Mouse (Mus musculus): ENCODE data around the gene Nfil3.
A peak's percentile ranks its signal among the peaks of the same experiment; 100 is the strongest.

The Nfil3 gene

GRCm38 (mm10) chr13:52980951-52981421 is at the start of gene Nfil3:
Gene Nfil3, minus strand, starts transcription at chr13:52981073.
- peak; percentile 85 for DNase-seq (ENCODE audit: low spot score)

GRCm38 (mm10) chr13:53024285-53024684 is 43.4 kb upstream of the Nfil3 start:
- DNase-seq (ENCODE audit: low spot score), result no peak

- no peak for DNase-seq (ENCODE audit: low spot score)
Measured at GRCm38 (mm10) chr13:53020282-53020681, 39.4 kb upstream of the Nfil3 start.

- DNase-seq (ENCODE audit: low spot score), result peak; percentile 59
Measured at GRCm38 (mm10) chr13:53019532-53019931, 38.7 kb upstream of the Nfil3 start.

GRCm38 (mm10) chr13:53018976-53019375 is 38.1 kb upstream of the Nfil3 start:
- DNase-seq (ENCODE audit: low spot score), result no peak

- DNase-seq (ENCODE audit: low spot score), result no peak
Measured at GRCm38 (mm10) chr13:53017983-53018382, 37.1 kb upstream of the Nfil3 start.

GRCm38 (mm10) chr13:53017117-53017516 is 36.2 kb upstream of the Nfil3 start:
- no peak for DNase-seq (ENCODE audit: low spot score)

- DNase-seq (ENCODE audit: low spot score), result no peak
Measured at GRCm38 (mm10) chr13:53011426-53011825, 30.6 kb upstream of the Nfil3 start.

- peak; percentile 65 for DNase-seq (ENCODE audit: low spot score)
Measured at GRCm38 (mm10) chr13:53008489-53009184, 27.8 kb upstream of the Nfil3 start.

GRCm38 (mm10) chr13:53007781-53008180 is 26.9 kb upstream of the Nfil3 start:
- DNase-seq (ENCODE audit: low spot score), result no peak

GRCm38 (mm10) chr13:53003286-53003685 is 22.4 kb upstream of the Nfil3 start:
- no peak for DNase-seq (ENCODE audit: low spot score)

- DNase-seq (ENCODE audit: low spot score), result no peak
Measured at GRCm38 (mm10) chr13:53001511-53001935, 20.6 kb upstream of the Nfil3 start.

- DNase-seq (ENCODE audit: low spot score), result no peak
Measured at GRCm38 (mm10) chr13:53000481-53000880, 19.6 kb upstream of the Nfil3 start.

GRCm38 (mm10) chr13:52998541-52998940 is 17.7 kb upstream of the Nfil3 start:
- DNase-seq (ENCODE audit: low spot score), result no peak

GRCm38 (mm10) chr13:52997806-52998205 is 16.9 kb upstream of the Nfil3 start:
- DNase-seq (ENCODE audit: low spot score), result no peak

- no peak for DNase-seq (ENCODE audit: low spot score)
Measured at GRCm38 (mm10) chr13:52996201-52996600, 15.3 kb upstream of the Nfil3 start.

GRCm38 (mm10) chr13:52994197-52994881 is 13.5 kb upstream of the Nfil3 start:
- DNase-seq (ENCODE audit: low spot score), result no peak

GRCm38 (mm10) chr13:52990139-52990538 is 9.3 kb upstream of the Nfil3 start:
- DNase-seq (ENCODE audit: low spot score), result no peak

GRCm38 (mm10) chr13:52989005-52989404 is 8.1 kb upstream of the Nfil3 start:
- DNase-seq (ENCODE audit: low spot score), result no peak

GRCm38 (mm10) chr13:52987880-52988279 is 7.0 kb upstream of the Nfil3 start:
- no peak for DNase-seq (ENCODE audit: low spot score)

GRCm38 (mm10) chr13:52986215-52986780 is 5.4 kb upstream of the Nfil3 start:
- no peak for DNase-seq (ENCODE audit: low spot score)

- no peak for DNase-seq (ENCODE audit: low spot score)
Measured at GRCm38 (mm10) chr13:52985508-52986214, 4.8 kb upstream of the Nfil3 start.
